Mouse (Mus musculus): ENCODE results near the gene Tpx2.

DNA sequence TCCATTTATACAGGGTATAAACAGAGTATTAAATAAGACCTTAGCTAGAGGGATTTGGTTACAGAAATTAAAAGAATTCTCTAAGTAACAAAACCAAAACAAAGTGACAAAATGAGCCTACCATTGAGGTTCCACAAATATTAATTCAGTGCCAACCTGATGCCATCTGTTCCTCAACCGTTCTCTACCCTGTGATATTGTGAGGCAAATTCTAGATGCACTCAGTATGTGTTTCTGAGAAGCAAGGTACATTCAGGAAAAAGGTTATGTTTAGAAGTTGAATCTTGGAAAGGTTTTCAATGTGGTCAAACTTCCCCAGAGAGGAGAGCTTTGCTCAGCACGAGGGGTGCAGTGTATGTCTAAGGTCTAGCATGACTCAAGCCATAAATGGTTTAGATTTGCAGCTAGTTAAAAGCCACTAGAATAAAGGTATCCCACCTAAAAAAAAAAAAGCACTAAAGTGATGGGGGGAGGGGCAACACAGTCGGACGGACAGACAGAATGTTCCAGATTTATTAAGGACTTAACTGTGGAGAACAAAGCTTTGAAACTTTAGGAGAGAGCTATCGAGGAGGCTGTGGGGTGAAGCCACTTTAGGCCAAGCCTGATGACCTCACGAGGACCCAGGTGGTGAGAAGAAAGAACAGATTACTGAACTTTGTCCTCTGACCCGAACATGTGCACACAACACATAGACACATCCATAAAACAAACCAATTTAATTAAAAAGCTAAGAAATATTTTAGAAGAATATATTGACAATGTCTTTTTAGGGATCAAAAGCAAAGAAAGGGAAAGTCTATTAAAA, 47.6 kb upstream of the Tpx2 start:
- TF ChIP-seq POLR2A (IDR thresholded peaks at IDR 0.05; ENCODE audit: borderline replicate concordance, extremely low read depth, insufficient read depth, insufficient read length, poor library complexity, severe bottlenecking) = no peak
- TF ChIP-seq CTCF (IDR thresholded peaks at IDR 0.05; ENCODE audit: borderline replicate concordance, extremely low read depth, insufficient read depth, insufficient read length) = no peak

All from brain, embryonic 14.5 days (tissue).